9 mouse cellular contexts compared by ENCODE assay signal in the genomic region with DNA sequence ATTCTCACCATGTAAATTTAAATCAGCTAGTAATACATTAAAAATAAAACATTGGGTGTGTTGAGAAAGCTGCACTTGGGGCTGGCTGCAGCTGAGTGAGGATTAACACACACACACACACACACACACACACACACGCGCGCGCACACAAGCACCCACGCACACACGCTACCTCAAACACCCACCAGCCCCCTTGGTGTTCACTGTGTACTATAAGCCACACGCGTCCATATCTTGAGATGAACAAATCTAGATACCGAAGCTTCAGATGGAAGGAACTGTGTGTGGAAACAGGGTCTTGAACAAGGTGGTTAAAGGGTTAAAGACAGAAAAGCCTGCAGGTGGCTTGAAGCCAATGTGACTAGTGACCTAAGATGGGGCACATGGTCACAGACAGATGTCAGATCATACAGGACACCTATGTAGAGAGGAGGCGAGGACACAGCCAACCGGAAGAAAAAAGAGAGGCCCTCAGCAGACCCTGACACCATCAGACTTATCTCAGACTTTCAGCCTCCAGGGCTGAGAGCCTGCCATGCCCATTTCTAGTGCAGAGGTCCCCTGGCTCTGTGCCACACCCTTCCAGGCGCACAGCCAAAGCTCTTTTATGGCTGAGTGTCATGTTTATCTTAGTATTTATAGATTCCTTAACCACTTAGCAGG. TPM values are rescaled to one million over a fixed set of nuclear protein-coding genes. Genes with fewer than 3 reads are reported as not detected.
DNase-seq lines count a peak whose midpoint lies in the region; ATAC-seq and TF ChIP-seq lines count a peak whose summit lies in the region.
"Had no signal": no experiment of that assay in that cellular context is flagged by ENCODE, and none has a peak within 500 bp of the region (broad histone marks: within the 10 kb centered on the region; RNA-seq: fewer than 3 reads in every experiment).

No protein-coding gene starts in this region.

- ATAC-seq in hindbrain, postnatal 0 days, result no peak
- no peak for ATAC-seq in frontal cortex, adult (ENCODE audit: low TSS enrichment)

- peak overlapping the region; percentile 28; the same call in 1 of the 2 replicates for H3K4me3 ChIP-seq in gastrocnemius, adult 2 months
- no peak overlapping the region for H3K4me3 ChIP-seq in hindbrain, postnatal 0 days (ENCODE audit: low read length)
- no peak overlapping the region for H3K4me3 ChIP-seq in lung, adult 2 months (replicated peaks; ENCODE audit: extremely low read depth, low read depth, low read length)
- H3K4me3 ChIP-seq: neural tube, embryonic 12.5 days had no signal

- no peaks in the 10 kb centered on the region for H3K27me3 ChIP-seq in hindbrain, postnatal 0 days (ENCODE audit: insufficient read depth, low read length)
- H3K27me3 ChIP-seq: neural tube, embryonic 12.5 days had no signal

- intact Hi-C loops in gastrocnemius, adult 2 months (cut with DNase I), result no loop called here

- peaks cover 4% of the 10 kb centered on the region for H3K4me1 ChIP-seq in hindbrain, postnatal 0 days (ENCODE audit: insufficient read depth, low read length)
- H3K4me1 ChIP-seq in lung, adult 2 months (ENCODE audit: control insufficient read depth, insufficient read depth, low read length), result 0 out of 2 replicates have a peak, but pooled peaks cover 3% of the 10 kb centered on the region

- no peaks in the 10 kb centered on the region for H3K36me3 ChIP-seq in hindbrain, postnatal 0 days (ENCODE audit: insufficient read depth, low read length)
- H3K36me3 ChIP-seq: neural tube, embryonic 12.5 days had no signal

- TF ChIP-seq POLR2A in lung, adult 2 months (IDR thresholded peaks at IDR 0.05; ENCODE audit: borderline replicate concordance, extremely low read depth, low read depth, low read length), result no peak

- H3K9ac ChIP-seq in hindbrain, postnatal 0 days (replicated peaks; ENCODE audit: low read length), result no peak overlapping the region
- H3K9ac ChIP-seq: neural tube, embryonic 12.5 days had no signal

- H3K27ac ChIP-seq in gastrocnemius, adult 2 months, result peak overlapping the region; percentile 64
- no peak overlapping the region for H3K27ac ChIP-seq in hindbrain, postnatal 0 days
- H3K27ac ChIP-seq: neural tube, embryonic 12.5 days had no signal

- 72% methylated on average over 12 of the region's 12 CpGs for WGBS in hindbrain, postnatal 0 days
- WGBS in lung, adult 2 months, result 59% methylated on average over 12 of the region's 12 CpGs

- peak; percentile 91 to 92 for DNase-seq in cerebellum, postnatal 10 days
- no peak for DNase-seq in cerebellum, adult 8-10 months
- peak; percentile 82 for DNase-seq in adipocyte (ENCODE audit: low spot score)
- peak; percentile 90 for DNase-seq in gastrocnemius, adult 2 months
- DNase-seq in hindbrain, postnatal 0 days (ENCODE audit: low spot score), result peak; percentile 81
- DNase-seq in lung, adult 2 months, result peak; percentile 81
- peak; percentile 90 to 92 for DNase-seq in spleen, postnatal 4 days (ENCODE audit: low spot score in 2 of 2)

- TF ChIP-seq CTCF in gastrocnemius, adult 2 months (IDR thresholded peaks at IDR 0.05), result no peak
- TF ChIP-seq CTCF in hindbrain, postnatal 0 days (IDR thresholded peaks at IDR 0.05; ENCODE audit: low read depth), result no peak
- no peak for TF ChIP-seq CTCF in lung, adult 2 months (IDR thresholded peaks at IDR 0.05; ENCODE audit: insufficient read depth, low read length)

- H3K4me2 ChIP-seq in hindbrain, postnatal 0 days (ENCODE audit: low read depth, low read length), result no peak overlapping the region
- H3K4me2 ChIP-seq: neural tube, embryonic 12.5 days had no signal

- no peaks in the 10 kb centered on the region for H3K9me3 ChIP-seq in hindbrain, postnatal 0 days (ENCODE audit: low read length)
- H3K9me3 ChIP-seq: neural tube, embryonic 12.5 days had no signal

RNA-seq across cellular contexts. Expression of a gene that starts 40.5 kb away (rescaled TPM):
- 1 to 10 TPM; 2.6 to 3.2 TPM for total RNA-seq in gastrocnemius, adult 2 months (2021)
- total RNA-seq in hindbrain, postnatal 0 days (2014; rRNA removed), result 2.6 and 3.1 TPM in 2 replicates
- 1.7 and 2.6 TPM in 2 replicates for polyA plus RNA-seq in hindbrain, postnatal 0 days (2015; fragmentation: Nextera tagmentation; extraction: Ambion mirVana)
- 3.4 and 6.1 TPM in 2 replicates for polyA plus RNA-seq in lung, adult 2 months (2012; rRNA removed)
